Mouse (Mus musculus): ENCODE results near the gene Taok1. TPM values are rescaled to one million over a fixed set of nuclear protein-coding genes. Genes with fewer than 3 reads are reported as not detected.

Gene Taok1
- polyA plus RNA-seq, 1 experiment from 2014 or later, result 10.1 TPM

DNA sequence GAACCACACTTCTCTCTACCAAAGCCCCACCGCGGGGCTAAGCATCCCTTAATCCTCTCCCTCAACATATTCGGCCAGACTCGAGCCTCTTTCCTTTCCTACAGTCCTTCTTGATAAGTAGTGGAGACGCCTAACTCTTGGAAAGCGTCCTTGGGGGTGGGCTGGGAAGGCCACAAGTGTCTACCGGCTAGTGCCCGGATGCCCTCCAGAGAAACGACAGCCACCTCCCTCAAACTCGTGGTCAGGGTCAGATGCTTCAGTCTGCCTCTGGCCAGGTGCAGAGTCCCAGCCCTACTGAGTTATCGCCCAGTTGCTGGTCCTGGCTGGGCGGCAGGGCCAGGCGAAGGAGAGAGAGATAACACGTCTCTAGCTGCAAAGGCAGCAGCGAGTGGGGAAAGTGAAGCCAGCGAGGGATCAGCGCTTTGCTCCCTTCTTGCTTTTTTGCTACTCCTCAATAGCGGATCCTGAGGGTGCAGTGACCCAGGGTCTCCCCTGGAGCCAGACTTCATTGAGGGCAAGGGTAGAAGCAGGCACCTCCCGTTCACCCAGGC lies 93.3 kb downstream of the Taok1 start:
- 7% methylated on average over 19 of the region's 19 CpGs for WGBS
- Histone ChIP-seq H3K4me2 (ENCODE audit: low read depth, low read length) (peak overlapping the region; percentile 98), H3K9me3 (replicated peaks; ENCODE audit: control insufficient read depth, low read length) (no peaks in the 10 kb centered on the region), H3K27ac (ENCODE audit: low read length) (peak overlapping the region; percentile 58), H3K27me3 (ENCODE audit: control insufficient read depth, insufficient read depth, low read length) (peaks cover 4% of the 10 kb centered on the region; the same call in 1 of the 2 replicates), H3K4me3 (ENCODE audit: low read length) (peak overlapping the region; percentile 74), H3K4me1 (ENCODE audit: control insufficient read depth, insufficient read depth, low read length) (peaks cover 25% of the 10 kb centered on the region), H3K9ac (ENCODE audit: low read length) (peak overlapping the region; percentile 75), H3K36me3 (ENCODE audit: control insufficient read depth, insufficient read depth) (no peaks in the 10 kb centered on the region)
- ATAC-seq (replicated peaks; ENCODE audit: extremely low read depth, insufficient read depth, low FRiP score), result no peak

DNA sequence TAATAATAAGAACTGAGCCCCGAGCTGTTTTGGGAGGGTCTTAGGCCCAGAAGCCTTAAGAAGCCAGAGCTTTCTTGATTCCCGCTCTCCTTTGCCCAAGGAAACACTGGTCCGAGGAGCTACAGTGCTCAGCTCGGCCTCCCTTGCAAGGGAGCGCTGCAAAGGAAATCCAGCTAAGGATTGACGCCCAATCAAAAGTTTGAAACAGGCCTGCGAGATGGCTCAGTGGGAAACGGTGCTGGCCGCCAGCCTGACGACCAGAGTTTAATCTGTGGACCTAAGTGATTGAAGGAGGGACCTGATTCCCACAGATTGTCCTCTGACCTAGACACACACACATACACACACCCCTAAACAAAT lies 93.8 kb downstream of the Taok1 start:
- Histone ChIP-seq H3K9ac (ENCODE audit: low read length) (peak overlapping the region; percentile 78), H3K36me3 (ENCODE audit: control insufficient read depth, insufficient read depth) (no peaks in the 10 kb centered on the region), H3K27ac (ENCODE audit: low read length) (peak overlapping the region; percentile 60), H3K9me3 (replicated peaks; ENCODE audit: control insufficient read depth, low read length) (no peaks in the 10 kb centered on the region), H3K4me2 (ENCODE audit: low read depth, low read length) (peak overlapping the region; percentile 98), H3K4me1 (ENCODE audit: control insufficient read depth, insufficient read depth, low read length) (peaks cover 25% of the 10 kb centered on the region), H3K4me3 (ENCODE audit: low read length) (peak overlapping the region; percentile 74), H3K27me3 (ENCODE audit: control insufficient read depth, insufficient read depth, low read length) (peaks cover 4% of the 10 kb centered on the region; the same call in 1 of the 2 replicates)
- ATAC-seq (replicated peaks; ENCODE audit: extremely low read depth, insufficient read depth, low FRiP score), result no peak
- 11% methylated on average over 10 of the region's 10 CpGs for WGBS

DNA sequence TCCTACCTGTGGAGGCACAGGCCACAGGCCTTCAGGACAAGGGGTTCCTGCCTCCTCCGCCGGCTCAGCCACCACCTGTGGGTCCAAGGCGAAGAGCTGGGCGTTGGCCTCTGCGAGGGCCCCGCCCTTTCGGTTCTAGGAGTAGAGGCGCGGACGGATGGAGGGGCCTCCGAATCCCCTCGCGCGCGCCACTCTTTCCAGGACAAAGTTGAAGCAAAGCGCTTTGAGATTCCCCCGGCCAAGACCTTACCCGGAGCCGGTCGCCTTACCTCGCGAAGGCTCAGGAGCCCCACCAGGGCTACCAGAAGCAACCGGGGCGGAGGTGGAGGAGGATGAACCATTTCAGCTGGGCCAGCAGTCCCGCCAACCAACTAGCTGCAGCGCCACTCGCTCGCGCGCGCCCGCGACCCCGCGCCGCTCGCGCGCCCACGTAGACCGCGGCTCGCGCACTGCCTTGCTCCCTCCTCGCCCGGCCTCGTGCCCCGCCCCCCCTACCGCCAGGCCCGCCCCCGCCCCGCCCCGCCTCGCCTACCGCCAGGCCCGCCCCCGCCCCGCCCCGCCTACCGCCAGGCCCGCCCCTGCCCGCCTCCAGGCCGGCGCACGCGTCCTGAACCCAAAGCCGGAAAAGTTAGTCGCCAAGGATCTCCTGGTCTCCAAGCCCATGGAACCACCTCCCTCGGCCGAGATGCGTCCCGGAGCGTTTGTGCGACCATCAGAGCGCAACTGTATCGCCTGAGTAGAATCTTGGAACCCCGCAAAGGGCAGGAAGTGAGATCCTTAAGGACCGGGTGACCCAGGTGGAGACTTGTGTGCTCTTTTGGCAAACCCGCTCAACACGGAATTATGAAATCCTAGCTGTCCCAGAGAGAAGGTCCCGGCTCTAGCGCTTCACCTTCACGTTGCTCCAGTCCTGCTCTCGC lies 94.5 kb downstream of the Taok1 start:
- under 1% methylated on average over 68 of the region's 84 CpGs for WGBS
- Histone ChIP-seq H3K27ac (ENCODE audit: low read length) (peak overlapping the region; percentile 62), H3K36me3 (ENCODE audit: control insufficient read depth, insufficient read depth) (no peaks in the 10 kb centered on the region), H3K9me3 (replicated peaks; ENCODE audit: control insufficient read depth, low read length) (no peaks in the 10 kb centered on the region), H3K4me3 (ENCODE audit: low read length) (peak overlapping the region; percentile 74), H3K27me3 (ENCODE audit: control insufficient read depth, insufficient read depth, low read length) (peaks cover 4% of the 10 kb centered on the region; the same call in 1 of the 2 replicates), H3K4me1 (ENCODE audit: control insufficient read depth, insufficient read depth, low read length) (peaks cover 32% of the 10 kb centered on the region), H3K9ac (ENCODE audit: low read length) (peak overlapping the region; percentile 81), H3K4me2 (ENCODE audit: low read depth, low read length) (peak overlapping the region; percentile 98)
- peak; percentile 76 for ATAC-seq (replicated peaks; ENCODE audit: extremely low read depth, insufficient read depth, low FRiP score)

DNA sequence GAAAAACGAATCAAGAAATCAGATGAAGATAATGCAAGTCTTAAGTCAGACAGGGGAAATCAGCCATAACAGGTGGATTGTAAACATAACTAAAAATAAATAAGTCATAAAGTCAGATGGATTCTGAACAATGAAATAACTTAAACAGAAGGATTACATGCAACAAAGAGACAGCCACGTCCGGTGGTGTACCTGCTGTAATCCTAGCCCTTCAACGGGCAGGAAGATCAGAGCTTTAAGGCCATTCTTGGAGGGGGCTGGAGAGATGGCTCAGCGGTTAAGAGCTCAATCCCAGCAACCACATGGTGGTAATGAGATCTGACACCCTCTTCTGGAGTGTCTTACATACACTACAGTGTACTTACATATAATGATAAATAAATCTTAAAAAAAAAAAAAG lies 96.3 kb downstream of the Taok1 start:
- no peak overlapping the region for H3K4me2 ChIP-seq (ENCODE audit: low read depth, low read length)
- no peak overlapping the region for H3K27ac ChIP-seq (ENCODE audit: low read length)
- peaks cover 3% of the 10 kb centered on the region for H3K36me3 ChIP-seq (ENCODE audit: control insufficient read depth, insufficient read depth)
- ATAC-seq (replicated peaks; ENCODE audit: extremely low read depth, insufficient read depth, low FRiP score), result no peak
- no peak overlapping the region for H3K4me3 ChIP-seq (ENCODE audit: low read length)
- no peaks in the 10 kb centered on the region for H3K9me3 ChIP-seq (replicated peaks; ENCODE audit: control insufficient read depth, low read length)
- H3K27me3 ChIP-seq (ENCODE audit: control insufficient read depth, insufficient read depth, low read length), result no peaks in the 10 kb centered on the region
- WGBS, result 74% methylated on average over 5 of the region's 5 CpGs
- H3K4me1 ChIP-seq (ENCODE audit: control insufficient read depth, insufficient read depth, low read length), result peaks cover 36% of the 10 kb centered on the region
- no peak overlapping the region for H3K9ac ChIP-seq (ENCODE audit: low read length)

DNA sequence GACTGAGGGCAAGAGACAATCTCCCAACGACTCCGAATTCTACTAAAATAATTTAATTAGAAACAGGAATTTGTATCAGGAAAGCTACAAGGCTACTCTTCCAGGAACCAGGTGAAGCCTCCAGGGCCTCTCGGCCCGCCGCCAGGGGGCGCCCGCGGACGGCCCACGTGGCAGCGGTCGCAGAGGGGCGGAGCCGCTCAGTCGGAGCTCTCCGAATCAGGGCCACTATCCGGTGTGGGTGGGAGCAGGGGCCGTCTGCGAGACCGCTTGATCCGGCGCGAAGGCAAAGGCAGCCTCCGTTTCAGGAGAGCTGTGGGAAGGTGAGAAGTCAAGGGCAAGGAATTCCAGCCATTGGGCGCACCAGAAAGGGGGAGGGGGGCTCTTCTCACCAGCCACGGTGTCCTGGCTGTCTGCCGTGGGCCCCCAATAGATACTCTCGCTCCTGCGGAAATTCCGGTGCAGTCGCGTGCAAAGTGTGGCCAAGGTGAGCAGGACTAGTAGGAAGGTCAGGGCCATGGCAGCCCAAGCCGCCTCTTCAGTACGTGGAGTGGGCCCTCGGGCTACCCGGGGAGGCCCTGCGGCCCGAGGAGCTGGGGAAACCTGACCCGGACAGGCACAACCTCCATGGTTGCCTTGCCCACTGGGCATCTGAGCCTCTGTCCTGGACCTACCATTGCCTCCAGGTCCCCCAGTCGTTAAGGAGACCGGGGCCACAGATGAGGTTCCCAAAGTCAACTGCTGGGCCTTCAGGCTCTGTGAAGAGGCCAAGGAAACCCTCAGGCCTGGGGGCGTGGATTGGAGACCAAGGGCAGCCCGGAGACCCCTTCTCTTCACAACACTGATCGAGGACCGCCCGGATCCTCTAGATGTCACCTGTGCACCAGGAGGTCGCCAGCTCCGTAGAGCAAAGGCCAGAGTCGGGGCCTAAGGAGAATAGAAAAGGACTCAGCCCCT lies 99.3 kb downstream of the Taok1 start:
- H3K27ac ChIP-seq (ENCODE audit: low read length), result peak overlapping the region; percentile 73
- H3K4me1 ChIP-seq (ENCODE audit: control insufficient read depth, insufficient read depth, low read length), result peaks cover 17% of the 10 kb centered on the region
- H3K9ac ChIP-seq (ENCODE audit: low read length), result peak overlapping the region; percentile 79
- H3K9me3 ChIP-seq (replicated peaks; ENCODE audit: control insufficient read depth, low read length), result no peaks in the 10 kb centered on the region
- H3K36me3 ChIP-seq (ENCODE audit: control insufficient read depth, insufficient read depth), result peaks cover 29% of the 10 kb centered on the region
- H3K4me2 ChIP-seq (ENCODE audit: low read depth, low read length), result peak overlapping the region; percentile 92
- peak overlapping the region; percentile 60 for H3K4me3 ChIP-seq (ENCODE audit: low read length)
- H3K27me3 ChIP-seq (ENCODE audit: control insufficient read depth, insufficient read depth, low read length), result no peaks in the 10 kb centered on the region
- peak; percentile 61 for ATAC-seq (replicated peaks; ENCODE audit: extremely low read depth, insufficient read depth, low FRiP score)
- 20% methylated on average over 49 of the region's 49 CpGs for WGBS

DNA sequence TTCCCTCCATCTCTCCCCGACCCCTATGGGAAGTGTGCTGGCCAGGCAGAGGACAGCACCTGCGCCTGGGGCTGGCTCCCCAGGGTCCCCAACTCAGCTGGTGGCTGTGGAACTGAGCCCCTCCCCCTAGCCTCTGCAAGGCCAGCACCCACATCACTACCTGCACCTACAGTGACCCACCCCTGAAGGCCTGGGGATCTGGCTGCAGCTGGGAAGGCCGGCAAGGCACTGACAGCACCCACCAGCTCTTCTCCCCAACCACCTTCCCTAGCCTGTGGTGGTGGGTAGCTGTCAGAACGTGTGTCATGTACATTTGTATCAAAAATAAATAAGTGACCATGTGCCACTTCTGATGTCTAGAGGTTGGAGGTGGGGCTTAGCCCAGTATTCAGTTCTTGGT lies 100.2 kb downstream of the Taok1 start:
- ATAC-seq (replicated peaks; ENCODE audit: extremely low read depth, insufficient read depth, low FRiP score), result no peak; the same call in 1 of the 2 replicates
- Histone ChIP-seq H3K36me3 (ENCODE audit: control insufficient read depth, insufficient read depth) (peaks cover 37% of the 10 kb centered on the region), H3K27ac (ENCODE audit: low read length) (0 out of 2 replicates have a peak overlapping the region, but pooled peaks have one; percentile 24), H3K4me3 (ENCODE audit: low read length) (no peak overlapping the region), H3K9ac (ENCODE audit: low read length) (no peak overlapping the region), H3K27me3 (ENCODE audit: control insufficient read depth, insufficient read depth, low read length) (no peaks in the 10 kb centered on the region), H3K9me3 (replicated peaks; ENCODE audit: control insufficient read depth, low read length) (no peaks in the 10 kb centered on the region), H3K4me1 (ENCODE audit: control insufficient read depth, insufficient read depth, low read length) (peaks cover 18% of the 10 kb centered on the region), H3K4me2 (ENCODE audit: low read depth, low read length) (no peak overlapping the region)
- WGBS, result 76% methylated on average over 4 of the region's 4 CpGs

DNA sequence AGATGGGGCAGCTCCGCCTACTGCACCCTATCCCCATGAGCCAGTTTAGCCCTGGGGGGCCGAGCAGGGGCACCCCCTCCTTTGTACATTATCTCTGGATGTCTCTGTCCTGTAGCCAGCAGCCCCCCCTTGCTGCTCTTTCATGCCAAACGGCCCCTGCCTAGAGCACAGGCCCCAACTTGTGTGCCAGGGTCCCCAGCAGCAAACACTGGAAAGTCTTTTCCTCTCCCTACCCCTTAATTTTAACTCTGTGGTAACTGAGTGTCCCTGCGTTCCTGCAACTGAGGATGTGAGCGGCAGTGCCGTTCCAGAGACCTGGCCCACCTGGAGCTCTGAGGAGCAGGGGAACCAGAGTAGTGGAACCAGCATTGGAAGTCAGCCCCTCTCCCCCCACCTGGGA lies 100.7 kb downstream of the Taok1 start:
- Histone ChIP-seq H3K36me3 (ENCODE audit: control insufficient read depth, insufficient read depth) (peaks cover 37% of the 10 kb centered on the region), H3K4me2 (ENCODE audit: low read depth, low read length) (no peak overlapping the region), H3K27me3 (ENCODE audit: control insufficient read depth, insufficient read depth, low read length) (no peaks in the 10 kb centered on the region), H3K4me3 (ENCODE audit: low read length) (no peak overlapping the region), H3K9ac (ENCODE audit: low read length) (no peak overlapping the region), H3K4me1 (ENCODE audit: control insufficient read depth, insufficient read depth, low read length) (peaks cover 15% of the 10 kb centered on the region), H3K9me3 (replicated peaks; ENCODE audit: control insufficient read depth, low read length) (no peaks in the 10 kb centered on the region), H3K27ac (ENCODE audit: low read length) (no peak overlapping the region)
- 86% methylated on average over 6 of the region's 6 CpGs for WGBS
- ATAC-seq (replicated peaks; ENCODE audit: extremely low read depth, insufficient read depth, low FRiP score), result no peak

DNA sequence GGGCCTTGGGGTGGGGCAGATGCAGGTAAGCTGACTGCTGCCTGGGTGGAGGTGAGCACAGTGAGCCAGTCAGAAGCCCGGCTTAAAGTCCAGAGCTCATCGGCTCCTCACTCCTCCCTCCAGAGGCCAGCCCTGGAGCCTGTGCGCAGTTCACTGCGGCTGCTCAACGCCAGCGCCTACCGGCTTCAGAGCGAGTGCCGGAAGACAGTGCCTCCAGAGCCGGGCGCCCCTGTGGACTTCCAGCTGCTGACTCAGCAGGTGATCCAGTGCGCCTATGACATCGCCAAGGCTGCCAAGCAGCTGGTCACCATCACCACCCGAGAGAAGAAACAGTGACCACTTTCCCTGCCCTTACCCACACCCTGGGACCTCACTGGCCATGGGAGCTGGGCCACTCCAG lies 101.3 kb downstream of the Taok1 start:
- Histone ChIP-seq H3K4me2 (ENCODE audit: low read depth, low read length) (no peak overlapping the region), H3K27me3 (ENCODE audit: control insufficient read depth, insufficient read depth, low read length) (no peaks in the 10 kb centered on the region), H3K9ac (ENCODE audit: low read length) (no peak overlapping the region), H3K4me3 (ENCODE audit: low read length) (no peak overlapping the region), H3K27ac (ENCODE audit: low read length) (no peak overlapping the region), H3K9me3 (replicated peaks; ENCODE audit: control insufficient read depth, low read length) (no peaks in the 10 kb centered on the region), H3K4me1 (ENCODE audit: control insufficient read depth, insufficient read depth, low read length) (peaks cover 13% of the 10 kb centered on the region), H3K36me3 (ENCODE audit: control insufficient read depth, insufficient read depth) (peaks cover 37% of the 10 kb centered on the region)
- no peak for ATAC-seq (replicated peaks; ENCODE audit: extremely low read depth, insufficient read depth, low FRiP score)
- 82% methylated on average over 14 of the region's 14 CpGs for WGBS
